Mouse (Mus musculus) CH12.LX (cell line): Measurements from ENCODE around the gene Gcm1.

Experiments
- CHD1 ChIP-seq: IDR thresholded peaks from 2 replicates; pipeline ENCODE4 v1.6.1; 2012; ENCODE audit warnings: low read depth, low read length, improper control_type of control experiment, inconsistent platforms
- CHD2 ChIP-seq: IDR thresholded peaks from 2 replicates; pipeline ENCODE4 v1.6.1; 2011; ENCODE audit warnings: low read length, improper control_type of control experiment
- CTCF ChIP-seq, 2 experiments: IDR thresholded peaks in 1 of 2; conservative IDR thresholded peaks in 1 of 2; 2 replicates each; pipeline ENCODE4 v1.5.1; 2011 to 2012; ENCODE audit warnings: low read depth in 2 of 2, low read length in 2 of 2, improper control_type of control experiment in 1 of 2, inconsistent platforms in 1 of 2, mild to moderate bottlenecking in 1 of 2, moderate library complexity in 1 of 2
- E2F4 ChIP-seq: IDR thresholded peaks from 2 replicates; pipeline ENCODE4 v1.6.1; 2011; ENCODE audit warnings: low read depth, low read length, improper control_type of control experiment; ENCODE audit not compliant: insufficient replicate concordance
- ELF1 ChIP-seq: IDR thresholded peaks from 2 replicates; pipeline ENCODE4 v1.6.1; 2014; ENCODE audit warnings: low read depth, mild to moderate bottlenecking, inconsistent platforms, low read length, improper control_type of control experiment
- MAZ ChIP-seq: IDR thresholded peaks from 2 replicates; pipeline ENCODE4 v1.6.1; 2012; ENCODE audit warnings: low read depth, mild to moderate bottlenecking, inconsistent platforms, low read length, improper control_type of control experiment, moderate library complexity
- POLR2A ChIP-seq: IDR thresholded peaks from 2 replicates; pipeline ENCODE4 v1.6.1; 2011; ENCODE audit warnings: low read depth, mild to moderate bottlenecking, improper control_type of control experiment, low read length
- TCF12 ChIP-seq: IDR thresholded peaks from 2 replicates; pipeline ENCODE4 v1.6.1; 2014; ENCODE audit warnings: low read depth, mild to moderate bottlenecking, inconsistent platforms, low read length, improper control_type of control experiment
- ZKSCAN1 ChIP-seq: IDR thresholded peaks from 2 replicates; pipeline ENCODE4 v1.6.1; 2012; ENCODE audit warnings: low read depth, inconsistent platforms, low read length, improper control_type of control experiment, borderline replicate concordance

DNA sequence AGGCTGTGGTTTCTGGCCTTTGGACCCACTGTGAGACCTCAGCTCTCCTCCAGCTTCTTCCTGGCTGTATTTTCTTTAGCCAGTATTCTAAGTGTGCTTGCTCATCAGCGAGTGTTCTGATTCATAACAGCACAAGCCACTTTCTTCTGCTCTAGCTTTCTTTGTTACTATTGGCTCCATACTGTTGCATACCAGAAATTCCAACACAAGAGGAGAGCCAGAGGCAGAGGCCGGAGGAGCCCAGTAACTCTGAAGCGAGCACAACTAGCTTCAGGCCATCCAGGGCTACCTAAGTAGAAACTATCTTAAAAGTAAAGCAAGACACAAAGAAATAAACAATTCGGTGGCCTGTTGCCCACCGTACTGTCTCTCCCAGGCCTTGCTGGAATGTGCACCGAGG, 6.6 kb upstream of the Gcm1 start:
- TF ChIP-seq MAZ (no peak), TCF12 (no peak), CHD1 (no peak), E2F4 (no peak), POLR2A (no peak), CTCF (conservative IDR thresholded peaks at IDR 0.05 in 1 of 2, IDR thresholded peaks at IDR 0.05 in 1 of 2; ENCODE audit: low read depth in 2 of 2, low read length in 2 of 2) (no peak), ZKSCAN1 (no peak), ELF1 (no peak), CHD2 (no peak)
